Mouse (Mus musculus) mesoderm, embryonic 11.5 days (tissue): ENCODE results near the gene Drg1.
"Not testable (repeated sequence)": the region's sequence is repeated elsewhere in the genome, so short reads cannot be mapped to it uniquely, and the experiment has no call there.

Experiments used
- DNase-seq: peaks from one replicate; pipeline ENCODE4 v3.0.0-alpha.2; 2012; ENCODE audit warnings: low read depth, low spot score

Gene Drg1

DNA sequence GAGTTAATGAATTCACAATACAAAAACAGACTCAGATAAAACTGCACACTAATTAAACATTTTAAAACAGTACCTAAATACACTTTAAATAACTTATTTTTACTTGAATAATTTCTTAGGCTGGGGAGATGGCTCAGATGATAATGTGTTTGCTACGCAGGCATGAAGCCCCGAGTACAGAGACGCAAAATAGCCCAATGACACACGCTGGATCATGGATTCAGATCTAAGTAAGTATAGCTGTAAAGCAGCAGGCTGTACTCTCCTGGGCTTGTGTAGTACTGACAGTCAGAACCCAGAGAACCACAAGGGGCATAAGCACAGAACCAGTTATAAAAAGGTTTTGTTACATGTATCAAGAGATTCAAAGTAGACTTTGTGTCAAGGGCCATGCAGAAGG, 99.1 kb downstream of the Drg1 start:
- not testable (repeated sequence) for DNase-seq

DNA sequence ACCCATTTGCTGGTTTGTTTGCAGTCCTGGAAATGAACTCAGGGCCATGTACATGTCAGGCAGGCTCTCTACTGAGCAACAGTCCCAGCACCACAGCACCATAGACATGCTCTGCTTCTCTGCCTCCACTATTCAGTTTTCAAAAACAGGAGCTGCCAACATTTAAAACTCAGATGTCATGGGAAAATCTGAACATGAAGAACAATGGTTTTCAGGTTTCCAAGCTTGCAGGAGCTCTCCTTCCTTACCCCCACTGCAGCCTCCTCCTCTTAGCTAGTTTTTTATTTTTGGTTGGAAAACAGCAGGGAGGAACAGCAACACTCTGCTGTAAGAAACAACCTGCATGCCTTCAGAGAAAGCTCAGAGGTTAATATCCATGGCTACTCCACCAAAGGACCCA, 99.9 kb downstream of the Drg1 start:
- not testable (repeated sequence) for DNase-seq

- DNase-seq = peak; percentile 17
These were observed 100.9 kb downstream of the Drg1 start for GRCm38 (mm10) chr11:3165210-3165782.

- not testable (repeated sequence) for DNase-seq
These were observed 102.6 kb downstream of the Drg1 start for GRCm38 (mm10) chr11:3163661-3164060.

- DNase-seq = not testable (repeated sequence)
These were observed 103.1 kb downstream of the Drg1 start for GRCm38 (mm10) chr11:3163122-3163521.

- not testable (repeated sequence) for DNase-seq
These were observed 103.8 kb downstream of the Drg1 start for GRCm38 (mm10) chr11:3162236-3162897.

GRCm38 (mm10) chr11:3161370-3161769, 104.8 kb downstream of the Drg1 start:
- DNase-seq = not testable (repeated sequence)

- not testable (repeated sequence) for DNase-seq
These were observed 107.4 kb downstream of the Drg1 start for GRCm38 (mm10) chr11:3158800-3159199.

GRCm38 (mm10) chr11:3157996-3158395, 108.2 kb downstream of the Drg1 start:
- not testable (repeated sequence) for DNase-seq

DNA sequence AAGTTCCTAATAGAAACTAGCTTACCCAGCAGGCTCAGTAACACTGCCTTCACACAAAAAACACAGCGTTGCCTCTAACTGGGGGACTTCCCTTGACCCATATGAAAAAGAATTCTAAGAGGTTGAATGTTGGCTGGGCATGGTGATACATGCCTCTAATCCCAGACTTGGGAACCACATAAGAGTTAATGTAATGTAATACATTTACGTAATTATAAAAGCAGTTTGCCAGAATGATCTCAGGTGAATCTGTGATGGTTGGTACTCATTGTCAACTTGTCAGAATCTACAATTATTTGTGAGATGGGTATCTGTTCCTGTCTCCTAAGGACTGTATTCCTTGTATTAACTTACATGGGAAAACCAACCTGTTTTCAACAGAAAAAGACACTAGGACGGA, 109.2 kb downstream of the Drg1 start:
- DNase-seq = not testable (repeated sequence)

DNA sequence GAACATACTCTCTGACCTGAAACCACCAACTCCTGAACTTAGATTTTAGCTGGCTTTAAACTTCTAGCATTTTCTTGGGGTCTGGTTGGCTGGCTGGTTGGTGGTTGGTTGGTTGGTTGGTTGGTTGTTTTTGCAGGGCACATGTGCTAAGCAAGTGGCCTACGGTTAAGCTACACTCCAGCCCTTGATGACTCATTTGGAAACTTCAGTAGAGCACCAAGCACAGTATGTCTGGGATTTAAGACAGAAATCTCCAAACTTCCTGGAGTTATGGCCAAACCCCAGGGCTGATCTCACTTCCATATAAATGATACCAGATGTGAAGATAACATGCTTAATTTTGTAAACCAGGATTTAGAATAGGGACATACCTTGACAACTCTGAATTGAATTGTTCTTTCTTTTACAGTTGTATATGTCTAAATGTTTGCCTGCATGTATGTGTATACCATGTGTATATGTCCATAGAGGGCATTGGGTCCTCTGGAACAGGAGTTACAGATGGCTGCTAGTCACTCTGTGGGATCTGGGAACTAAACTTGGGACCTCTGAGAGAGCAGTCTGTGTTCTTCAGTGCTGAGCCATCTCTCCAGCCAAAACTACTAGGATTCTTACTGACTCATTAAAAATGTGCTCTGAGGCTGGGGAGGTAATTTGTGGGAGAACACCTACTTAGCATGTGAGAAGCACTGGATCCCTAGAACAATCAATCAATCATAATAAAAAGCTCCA, 112.4 kb downstream of the Drg1 start:
- DNase-seq = not testable (repeated sequence)

DNA sequence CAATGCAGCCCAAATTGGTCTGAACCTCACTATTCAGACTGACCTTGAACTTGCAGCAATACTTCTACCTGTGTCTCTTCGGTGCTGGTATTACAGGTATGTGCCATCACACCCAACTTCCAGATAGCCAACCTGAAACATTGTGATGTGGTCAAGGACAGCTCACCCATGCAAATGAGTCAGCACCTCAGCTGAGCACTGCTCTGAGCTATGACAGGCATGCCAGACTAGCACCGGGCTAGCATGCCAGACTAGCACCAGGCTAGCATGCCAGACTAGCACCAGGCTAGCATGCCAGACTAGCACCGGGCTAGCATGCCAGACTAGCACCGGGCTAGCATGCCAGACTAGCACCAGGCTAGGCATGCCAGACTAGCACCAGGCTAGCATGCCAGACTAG, 114.9 kb downstream of the Drg1 start:
- DNase-seq = not testable (repeated sequence)

- not testable (repeated sequence) for DNase-seq
These were observed 115.6 kb downstream of the Drg1 start for GRCm38 (mm10) chr11:3150677-3151003.

GRCm38 (mm10) chr11:3150003-3150676, 116.1 kb downstream of the Drg1 start:
- DNase-seq = not testable (repeated sequence)

GRCm38 (mm10) chr11:3149471-3149870, 116.7 kb downstream of the Drg1 start:
- not testable (repeated sequence) for DNase-seq

DNA sequence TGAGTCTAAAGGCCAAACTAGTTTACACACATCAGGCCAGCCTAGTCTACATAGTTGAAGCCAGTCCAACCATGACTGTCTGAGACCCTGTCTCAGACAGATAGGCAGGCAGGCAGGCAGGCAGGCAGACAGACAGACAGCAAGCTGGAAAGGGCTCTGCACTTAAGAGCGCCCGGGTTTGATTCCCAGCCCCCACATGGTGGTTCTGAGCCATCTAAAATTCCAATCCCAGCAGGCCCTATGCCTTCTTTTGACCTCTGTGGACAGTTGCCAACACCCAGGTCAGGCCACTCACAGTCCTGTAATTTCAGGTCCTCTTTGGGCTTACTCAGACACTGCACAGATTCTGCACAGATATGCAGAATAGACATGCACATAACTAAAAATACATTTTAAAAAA, 119.4 kb downstream of the Drg1 start:
- not testable (repeated sequence) for DNase-seq

GRCm38 (mm10) chr11:3145359-3146165, 120.7 kb downstream of the Drg1 start:
- not testable (repeated sequence) for DNase-seq

DNA sequence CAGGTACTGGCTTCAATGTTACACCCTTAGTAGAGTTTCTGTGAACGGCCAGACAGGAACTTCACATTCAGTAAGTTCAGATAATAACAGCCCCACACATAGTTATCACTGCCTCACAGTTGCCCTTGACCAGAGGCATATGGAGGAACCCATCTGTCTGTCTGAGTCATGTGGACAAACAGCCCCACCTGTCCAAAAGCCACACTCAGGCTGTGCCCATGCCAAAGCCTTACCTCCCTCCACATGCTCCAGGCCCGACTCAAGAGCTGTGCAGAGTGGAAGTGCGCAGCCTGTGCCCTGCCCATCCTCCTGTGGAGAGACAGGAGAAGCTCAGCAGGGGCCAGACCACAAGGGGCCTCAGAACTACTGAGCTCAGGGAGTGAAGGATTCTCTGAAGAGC, 122.2 kb downstream of the Drg1 start:
- DNase-seq = not testable (repeated sequence)

GRCm38 (mm10) chr11:3142413-3142812, 123.8 kb downstream of the Drg1 start:
- DNase-seq = not testable (repeated sequence)

GRCm38 (mm10) chr11:3140967-3141535, 125.2 kb downstream of the Drg1 start:
- not testable (repeated sequence) for DNase-seq

- DNase-seq = not testable (repeated sequence)
These were observed 127.9 kb downstream of the Drg1 start for GRCm38 (mm10) chr11:3138323-3138722.
